Mouse (Mus musculus) liver, embryonic 15.5 days (tissue): ENCODE data around the gene Galp. TPM values are rescaled to one million over a fixed set of nuclear protein-coding genes. Genes with fewer than 3 reads are reported as not detected.
"Not testable (repeated sequence)": the region's sequence is repeated elsewhere in the genome, so short reads cannot be mapped to it uniquely, and the experiment has no call there.

Experiments used
- ATAC-seq: fragments of 200-750 bp; cut with Nextera tagmentation; 2 replicates; pipeline ENCODE4 v1.8.0; 2017; ENCODE audit warnings: moderate number of reproducible peaks, mild to moderate bottlenecking, moderate library complexity; ENCODE audit not compliant: insufficient read depth
- H3K27ac ChIP-seq: fragments of 300-500 bp; sonication (generic); replicated peaks from 2 replicates; pipeline ENCODE4 v1.5.1; 2015; ENCODE audit warnings: mild to moderate bottlenecking, inconsistent platforms
- H3K27me3 ChIP-seq: fragments of 300-500 bp; sonication (generic); 2 replicates; pipeline ENCODE4 v1.6.1; 2015; ENCODE audit warnings: mild to moderate bottlenecking, inconsistent platforms
- H3K36me3 ChIP-seq: fragments of 300-500 bp; sonication (generic); replicated peaks from 2 replicates; pipeline ENCODE4 v1.6.1; 2015; ENCODE audit warnings: moderate library complexity, mild to moderate bottlenecking, inconsistent platforms
- H3K4me1 ChIP-seq: fragments of 300-500 bp; sonication (generic); replicated peaks from 2 replicates; pipeline ENCODE4 v1.6.1; 2015; ENCODE audit warnings: inconsistent platforms
- H3K4me2 ChIP-seq: fragments of 300-500 bp; sonication (generic); 2 replicates; pipeline ENCODE4 v1.6.1; 2015; ENCODE audit warnings: moderate library complexity, mild to moderate bottlenecking, inconsistent platforms
- H3K4me3 ChIP-seq: fragments of 300-500 bp; sonication (generic); replicated peaks from 2 replicates; pipeline ENCODE4 v1.5.1; 2015; ENCODE audit warnings: mild to moderate bottlenecking, inconsistent platforms
- H3K9ac ChIP-seq: fragments of 300-500 bp; sonication (generic); 2 replicates; pipeline ENCODE4 v1.6.1; 2015; ENCODE audit warnings: moderate library complexity, mild to moderate bottlenecking, inconsistent platforms
- H3K9me3 ChIP-seq: fragments of 300-500 bp; sonication (generic); replicated peaks from 2 replicates; pipeline ENCODE4 v1.6.1; 2016; ENCODE audit warnings: inconsistent platforms
- WGBS: fragments of 180-500 bp; shearing (Covaris S2); methylation state at CpG from one replicate; pipeline ENCODE4 v1.1.7; 2015; ENCODE audit warnings: mixed read lengths; ENCODE audit not compliant: insufficient replicate concordance; 5-methylcytosine and 5-hydroxymethylcytosine counted together
- polyA plus RNA-seq: library from polyadenylated mRNA; unstranded; fragments of >200 nt; fragmentation: Nextera tagmentation; extraction: Ambion mirVana; gene quantifications from 2 replicates; pipeline ENCODE4 v1.2.1, GENCODE M21; 2015

Gene Galp
- polyA plus RNA-seq, 1 experiment from 2014 or later, result not detected

DNA sequence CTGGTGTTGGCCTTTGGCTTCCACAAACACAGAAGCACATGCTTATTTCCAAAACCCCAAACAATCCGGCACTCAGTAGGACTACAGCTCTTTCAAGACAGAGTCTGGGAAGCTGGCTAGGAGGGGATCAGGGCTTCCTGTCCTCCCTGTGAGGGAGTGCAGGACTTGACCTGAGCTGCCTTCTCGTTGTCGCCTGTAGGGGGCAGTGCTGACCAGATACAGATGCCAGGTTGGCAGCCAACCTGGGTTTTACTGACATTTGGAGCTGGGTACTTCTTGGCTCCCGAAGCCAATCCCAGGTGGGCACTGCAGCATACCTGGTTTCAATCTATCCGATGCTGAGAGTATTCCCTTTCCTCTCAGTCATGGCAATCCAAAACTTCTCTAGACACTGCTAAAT, 16.3 kb downstream of the Galp start:
- Histone ChIP-seq H3K27me3 (no peaks in the 10 kb centered on the region), H3K4me1 (no peaks in the 10 kb centered on the region), H3K27ac (no peak overlapping the region), H3K9me3 (no peaks in the 10 kb centered on the region), H3K36me3 (no peaks in the 10 kb centered on the region), H3K4me3 (no peak overlapping the region), H3K4me2 (no peak overlapping the region), H3K9ac (no peak overlapping the region)
- 26% methylated on average over 5 of the region's 5 CpGs for WGBS
- no peak for ATAC-seq

- H3K36me3 ChIP-seq, H3K9ac ChIP-seq, H3K4me1 ChIP-seq, H3K27me3 ChIP-seq, H3K4me3 ChIP-seq, H3K4me2 ChIP-seq, H3K9me3 ChIP-seq, ATAC-seq, H3K27ac ChIP-seq: not testable (repeated sequence)
- 44% methylated on average over 4 of the region's 4 CpGs for WGBS
Observed at GRCm38 (mm10) chr7:6214691-6215090, 17.8 kb downstream of the Galp start.

- H3K4me2 ChIP-seq, result no peak overlapping the region
- H3K4me3 ChIP-seq, result no peak overlapping the region
- no peaks in the 10 kb centered on the region for H3K36me3 ChIP-seq
- H3K27me3 ChIP-seq, result no peaks in the 10 kb centered on the region
- ATAC-seq, result no peak
- H3K9me3 ChIP-seq, result no peaks in the 10 kb centered on the region
- H3K9ac ChIP-seq, result no peak overlapping the region
- no peaks in the 10 kb centered on the region for H3K4me1 ChIP-seq
- WGBS, result 45% methylated on average over 3 of the region's 3 CpGs
- H3K27ac ChIP-seq, result no peak overlapping the region
Observed at GRCm38 (mm10) chr7:6220147-6220546, 23.3 kb downstream of the Galp start.

GRCm38 (mm10) chr7:6221978-6222377, 25.1 kb downstream of the Galp start, which contains the start of gene Zscan5b:
Zscan5b (plus strand) TSS chr7:6222278.
- no peak within 1 kb of the TSS for H3K4me2 ChIP-seq
- no peak within 1 kb of the TSS for H3K9ac ChIP-seq
- ATAC-seq, result no peak
- H3K4me3 ChIP-seq, result no peak within 1 kb of the TSS
- H3K4me1 ChIP-seq, result no peaks in the 10 kb centered on the region
- no peaks in the 10 kb centered on the region for H3K27me3 ChIP-seq
- WGBS, result 80% methylated on average over 12 of the region's 12 CpGs
- H3K36me3 ChIP-seq, result no peaks in the 10 kb centered on the region
- H3K27ac ChIP-seq, result no peak within 1 kb of the TSS
- no peaks in the 10 kb centered on the region for H3K9me3 ChIP-seq

DNA sequence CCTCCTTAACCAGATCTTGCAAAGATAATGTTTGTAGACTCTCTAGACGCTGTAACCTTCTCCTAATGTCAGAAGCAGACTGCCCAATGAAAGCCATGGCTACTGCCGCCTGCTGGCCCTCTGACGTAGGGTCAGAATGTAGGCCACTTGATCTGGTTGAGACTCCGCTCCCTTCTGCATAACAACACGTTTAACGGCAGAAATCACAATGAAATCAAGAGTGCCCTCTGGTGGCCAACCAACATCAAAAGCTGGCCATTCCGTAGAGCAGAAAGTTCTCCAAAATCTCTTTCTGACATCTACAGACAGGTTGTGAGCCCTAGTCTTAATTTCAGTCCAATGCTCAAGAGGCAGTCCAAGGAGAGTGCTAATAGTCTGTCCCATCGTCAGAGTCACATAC, 31.6 kb downstream of the Galp start:
- H3K27me3 ChIP-seq, H3K4me1 ChIP-seq, H3K9ac ChIP-seq, H3K36me3 ChIP-seq, H3K4me3 ChIP-seq, ATAC-seq, H3K27ac ChIP-seq, H3K4me2 ChIP-seq, H3K9me3 ChIP-seq: not testable (repeated sequence)
- 50% methylated on average over 8 of the region's 8 CpGs for WGBS

DNA sequence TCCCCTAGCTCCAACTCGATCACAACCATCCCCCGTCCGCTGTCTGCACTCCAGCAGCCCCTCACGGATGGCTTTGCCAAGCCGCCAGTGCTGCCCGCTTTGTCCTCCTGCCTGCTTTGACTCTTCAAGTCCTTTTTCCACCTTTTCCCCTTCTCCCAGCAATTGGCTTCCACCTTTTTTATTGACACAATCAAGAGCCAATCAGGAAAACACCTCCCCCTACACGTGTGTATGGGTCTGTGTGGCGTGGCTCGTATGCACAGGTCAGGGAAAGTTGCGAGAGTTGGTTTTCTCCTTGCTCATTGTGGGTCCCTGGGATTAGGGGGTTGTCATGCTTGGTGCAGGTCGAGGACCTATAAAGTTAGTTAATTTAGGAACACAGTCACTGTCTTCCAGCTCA, 42.9 kb downstream of the Galp start:
- 36% methylated on average over 11 of the region's 11 CpGs for WGBS
- H3K4me1 ChIP-seq, result no peaks in the 10 kb centered on the region
- H3K4me3 ChIP-seq, result no peak overlapping the region
- H3K4me2 ChIP-seq, result no peak overlapping the region
- ATAC-seq, result no peak
- H3K9ac ChIP-seq, result no peak overlapping the region
- H3K27ac ChIP-seq, result no peak overlapping the region
- no peaks in the 10 kb centered on the region for H3K27me3 ChIP-seq
- H3K9me3 ChIP-seq, result no peaks in the 10 kb centered on the region
- no peaks in the 10 kb centered on the region for H3K36me3 ChIP-seq

DNA sequence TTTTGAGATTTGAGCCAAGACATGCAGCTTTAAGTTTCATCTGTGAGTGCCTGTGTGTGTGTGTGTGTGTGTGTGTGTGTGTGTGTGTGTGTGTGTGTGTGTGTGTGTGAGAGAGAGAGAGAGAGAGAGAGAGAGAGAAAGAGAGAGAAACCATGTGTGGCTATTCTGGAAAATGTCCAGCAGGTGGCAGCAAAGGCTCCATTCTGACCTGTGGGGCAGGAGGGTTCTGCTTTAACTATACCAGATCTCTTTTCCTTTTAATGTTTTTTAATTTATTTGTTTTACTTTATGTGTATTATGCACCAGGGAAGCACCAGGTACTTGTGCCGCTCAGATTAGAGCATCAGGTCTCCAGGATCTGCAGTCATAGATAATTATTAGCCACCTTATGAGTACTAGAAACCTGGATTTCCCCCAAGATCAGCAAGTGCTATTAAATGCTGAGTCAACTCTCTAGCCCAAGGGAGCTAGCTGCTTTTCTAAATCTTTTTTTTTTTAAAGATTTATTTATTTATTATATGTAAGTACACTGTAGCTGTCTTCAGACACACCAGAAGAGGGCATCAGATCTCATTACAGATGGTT, 44.0 kb downstream of the Galp start:
- WGBS, result 5% methylated on average over 1 of the region's 1 CpGs
- not testable (repeated sequence) for H3K27ac ChIP-seq, H3K4me3 ChIP-seq, H3K4me2 ChIP-seq, H3K9ac ChIP-seq, H3K36me3 ChIP-seq, H3K27me3 ChIP-seq, H3K4me1 ChIP-seq, ATAC-seq, H3K9me3 ChIP-seq

DNA sequence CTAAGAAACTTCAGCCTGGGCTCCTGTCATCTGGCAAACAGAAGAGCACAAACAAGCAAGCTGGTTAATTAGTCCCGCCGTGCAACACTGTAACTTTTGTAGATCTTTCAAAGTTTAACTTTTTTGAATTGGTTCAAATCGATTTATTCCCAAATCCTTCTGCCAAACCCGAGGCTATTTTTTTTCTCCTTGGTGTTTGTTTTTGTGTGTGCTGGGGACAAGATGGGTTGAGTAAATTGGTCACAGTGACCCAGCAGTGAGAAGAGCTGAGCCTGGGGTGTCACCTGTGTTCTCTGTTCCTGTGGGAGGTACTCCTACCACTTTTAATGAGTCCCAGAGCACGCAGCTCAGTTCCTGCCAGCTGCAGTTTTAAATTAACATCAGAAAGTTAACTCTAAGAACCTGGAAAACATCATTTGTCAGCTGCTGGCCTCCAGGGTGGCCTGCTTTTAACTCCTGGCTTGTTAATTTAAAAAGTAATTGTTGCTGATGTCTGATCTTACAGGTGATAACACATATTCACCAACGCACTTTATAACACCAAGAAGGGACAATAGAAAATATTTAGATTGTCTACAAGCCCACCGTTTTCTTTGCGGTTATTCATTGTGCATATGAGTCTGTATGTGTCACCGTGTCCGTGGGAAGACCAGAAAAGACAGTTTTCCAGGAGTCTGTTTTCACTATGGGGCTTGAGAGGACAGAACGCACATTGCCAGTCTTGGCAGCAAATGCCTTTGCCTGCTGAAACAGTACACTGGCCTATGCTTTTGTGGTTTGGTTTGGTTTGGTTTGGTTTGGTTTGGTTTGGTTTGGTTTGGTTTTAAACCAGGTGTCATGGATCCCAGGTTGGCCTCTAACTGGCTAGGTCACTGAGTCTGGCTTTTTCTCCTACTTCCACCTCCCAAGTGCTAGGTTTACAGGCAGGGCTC, 47.7 kb downstream of the Galp start:
- Histone ChIP-seq H3K27ac (no peak overlapping the region), H3K4me2 (no peak overlapping the region), H3K27me3 (no peaks in the 10 kb centered on the region), H3K9ac (no peak overlapping the region), H3K9me3 (no peaks in the 10 kb centered on the region), H3K4me1 (no peaks in the 10 kb centered on the region), H3K36me3 (no peaks in the 10 kb centered on the region), H3K4me3 (no peak overlapping the region)
- 35% methylated on average over 11 of the region's 11 CpGs for WGBS
- no peak for ATAC-seq

GRCm38 (mm10) chr7:6252410-6252809, 55.5 kb downstream of the Galp start, which contains the start of gene Epp13:
Epp13 (plus strand) TSS chr7:6252710.
- no peak within 1 kb of the TSS for H3K9ac ChIP-seq
- no peak within 1 kb of the TSS for H3K4me2 ChIP-seq
- H3K9me3 ChIP-seq, result no peaks in the 10 kb centered on the region
- no peak for ATAC-seq
- H3K4me1 ChIP-seq, result no peaks in the 10 kb centered on the region
- H3K27ac ChIP-seq, result no peak within 1 kb of the TSS
- 70% methylated on average over 6 of the region's 6 CpGs for WGBS
- H3K27me3 ChIP-seq, result no peaks in the 10 kb centered on the region
- no peak within 1 kb of the TSS for H3K4me3 ChIP-seq
- H3K36me3 ChIP-seq, result no peaks in the 10 kb centered on the region

DNA sequence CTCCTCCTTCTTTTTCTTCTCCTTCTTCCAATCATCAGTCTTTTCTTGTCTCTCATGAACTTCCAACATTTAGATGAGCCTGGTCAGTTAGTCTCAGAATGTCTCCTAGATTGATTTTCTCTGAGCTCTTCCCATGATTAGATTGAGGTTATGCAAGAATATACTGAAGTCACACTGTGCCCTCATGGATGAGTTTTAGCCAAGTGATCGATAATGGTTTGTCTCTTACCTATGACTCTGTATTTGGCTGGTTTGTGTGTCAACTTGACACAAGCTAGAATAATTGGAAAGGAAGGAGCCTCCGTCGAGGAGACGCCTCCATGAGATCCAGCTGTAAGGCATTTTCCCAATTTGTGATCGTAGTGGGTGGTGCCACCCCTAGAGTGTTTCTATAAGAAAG, 57.6 kb downstream of the Galp start:
- H3K4me1 ChIP-seq, result no peaks in the 10 kb centered on the region
- H3K27me3 ChIP-seq, result no peaks in the 10 kb centered on the region
- H3K9me3 ChIP-seq, result no peaks in the 10 kb centered on the region
- WGBS, result 71% methylated on average over 5 of the region's 5 CpGs
- H3K27ac ChIP-seq, result no peak overlapping the region
- H3K4me3 ChIP-seq, result no peak overlapping the region
- H3K4me2 ChIP-seq, result no peak overlapping the region
- H3K36me3 ChIP-seq, result no peaks in the 10 kb centered on the region
- no peak for ATAC-seq
- no peak overlapping the region for H3K9ac ChIP-seq

- no peak overlapping the region for H3K4me2 ChIP-seq
- no peaks in the 10 kb centered on the region for H3K27me3 ChIP-seq
- H3K4me1 ChIP-seq, result no peaks in the 10 kb centered on the region
- no peaks in the 10 kb centered on the region for H3K36me3 ChIP-seq
- WGBS, result 62% methylated on average over 4 of the region's 4 CpGs
- H3K27ac ChIP-seq, result no peak overlapping the region
- ATAC-seq, result no peak
- H3K9me3 ChIP-seq, result no peaks in the 10 kb centered on the region
- H3K4me3 ChIP-seq, result no peak overlapping the region
- no peak overlapping the region for H3K9ac ChIP-seq
Observed at GRCm38 (mm10) chr7:6257386-6257785, 60.5 kb downstream of the Galp start.
